Mouse (Mus musculus): ENCODE measurements at regions not wholly inside any gene's neighbourhood (a gene's known extent, or its start where the extent isn't known, plus 50 kb on each side); places are given as distances from the start of the nearest gene placed in this dataset.

- H3K4me3 ChIP-seq (ENCODE audit: control insufficient read depth, low read depth, low read length), result no peak overlapping the region
- no peak overlapping the region for H3K27ac ChIP-seq (ENCODE audit: control insufficient read depth, insufficient read depth, low read depth, low read length)
- no peaks in the 10 kb centered on the region for H3K4me1 ChIP-seq (ENCODE audit: control insufficient read depth, insufficient read depth, low read length)
- H3K27me3 ChIP-seq (ENCODE audit: control insufficient read depth, insufficient read depth, low read length), result no peaks in the 10 kb centered on the region
- TF ChIP-seq CTCF (IDR thresholded peaks at IDR 0.05; ENCODE audit: control insufficient read depth, insufficient read depth, insufficient replicate concordance, low read depth, low read length) (no peak), POLR2A (IDR thresholded peaks at IDR 0.05; ENCODE audit: control insufficient read depth, low read depth, low read length) (no peak)
- no peaks in the 10 kb centered on the region for H3K36me3 ChIP-seq (ENCODE audit: control insufficient read depth, insufficient read depth, low read length)
Observed at GRCm38 (mm10) chr7:145056320-145056719, 116.6 kb upstream of the Ccnd1 start.

GRCm38 (mm10) chr7:145051616-145052015, 111.9 kb upstream of the Ccnd1 start:
- Histone ChIP-seq H3K36me3 (ENCODE audit: control insufficient read depth, insufficient read depth, low read length) (no peaks in the 10 kb centered on the region), H3K4me3 (ENCODE audit: control insufficient read depth, low read depth, low read length) (no peak overlapping the region), H3K27me3 (ENCODE audit: control insufficient read depth, insufficient read depth, low read length) (no peaks in the 10 kb centered on the region), H3K4me1 (ENCODE audit: control insufficient read depth, insufficient read depth, low read length) (peaks cover 4% of the 10 kb centered on the region), H3K27ac (ENCODE audit: control insufficient read depth, insufficient read depth, low read depth, low read length) (no peak overlapping the region)
- no peak for TF ChIP-seq CTCF (IDR thresholded peaks at IDR 0.05; ENCODE audit: control insufficient read depth, insufficient read depth, insufficient replicate concordance, low read depth, low read length)
- no peak for TF ChIP-seq POLR2A (IDR thresholded peaks at IDR 0.05; ENCODE audit: control insufficient read depth, low read depth, low read length)

GRCm38 (mm10) chr7:145050729-145051128, 111.0 kb upstream of the Ccnd1 start:
- H3K4me1 ChIP-seq (ENCODE audit: control insufficient read depth, insufficient read depth, low read length), result peaks cover 4% of the 10 kb centered on the region
- TF ChIP-seq POLR2A (IDR thresholded peaks at IDR 0.05; ENCODE audit: control insufficient read depth, low read depth, low read length) (no peak), CTCF (IDR thresholded peaks at IDR 0.05; ENCODE audit: control insufficient read depth, insufficient read depth, insufficient replicate concordance, low read depth, low read length) (no peak)
- no peaks in the 10 kb centered on the region for H3K36me3 ChIP-seq (ENCODE audit: control insufficient read depth, insufficient read depth, low read length)
- H3K27ac ChIP-seq (ENCODE audit: control insufficient read depth, insufficient read depth, low read depth, low read length), result no peak overlapping the region
- H3K4me3 ChIP-seq (ENCODE audit: control insufficient read depth, low read depth, low read length), result no peak overlapping the region
- H3K27me3 ChIP-seq (ENCODE audit: control insufficient read depth, insufficient read depth, low read length), result no peaks in the 10 kb centered on the region

- Histone ChIP-seq H3K4me3 (ENCODE audit: control insufficient read depth, low read depth, low read length) (no peak overlapping the region), H3K36me3 (ENCODE audit: control insufficient read depth, insufficient read depth, low read length) (no peaks in the 10 kb centered on the region), H3K4me1 (ENCODE audit: control insufficient read depth, insufficient read depth, low read length) (peaks cover 4% of the 10 kb centered on the region), H3K27ac (ENCODE audit: control insufficient read depth, insufficient read depth, low read depth, low read length) (no peak overlapping the region), H3K27me3 (ENCODE audit: control insufficient read depth, insufficient read depth, low read length) (no peaks in the 10 kb centered on the region)
- no peak for TF ChIP-seq CTCF (IDR thresholded peaks at IDR 0.05; ENCODE audit: control insufficient read depth, insufficient read depth, insufficient replicate concordance, low read depth, low read length)
- TF ChIP-seq POLR2A (IDR thresholded peaks at IDR 0.05; ENCODE audit: control insufficient read depth, low read depth, low read length), result no peak
Observed at GRCm38 (mm10) chr7:145048481-145048877, 108.8 kb upstream of the Ccnd1 start.

- Histone ChIP-seq H3K36me3 (ENCODE audit: control insufficient read depth, insufficient read depth, low read length) (no peaks in the 10 kb centered on the region), H3K4me1 (ENCODE audit: control insufficient read depth, insufficient read depth, low read length) (peaks cover 4% of the 10 kb centered on the region), H3K27me3 (ENCODE audit: control insufficient read depth, insufficient read depth, low read length) (no peaks in the 10 kb centered on the region), H3K4me3 (ENCODE audit: control insufficient read depth, low read depth, low read length) (no peak overlapping the region), H3K27ac (ENCODE audit: control insufficient read depth, insufficient read depth, low read depth, low read length) (no peak overlapping the region)
- TF ChIP-seq POLR2A (IDR thresholded peaks at IDR 0.05; ENCODE audit: control insufficient read depth, low read depth, low read length), result no peak
- TF ChIP-seq CTCF (IDR thresholded peaks at IDR 0.05; ENCODE audit: control insufficient read depth, insufficient read depth, insufficient replicate concordance, low read depth, low read length), result no peak
Observed at GRCm38 (mm10) chr7:145047771-145048480, 108.2 kb upstream of the Ccnd1 start.

- no peak overlapping the region for H3K4me3 ChIP-seq (ENCODE audit: control insufficient read depth, low read depth, low read length)
- peaks cover 4% of the 10 kb centered on the region for H3K4me1 ChIP-seq (ENCODE audit: control insufficient read depth, insufficient read depth, low read length)
- no peak overlapping the region for H3K27ac ChIP-seq (ENCODE audit: control insufficient read depth, insufficient read depth, low read depth, low read length)
Observed at GRCm38 (mm10) chr7:145045230-145045629, 105.5 kb upstream of the Ccnd1 start.

GRCm38 (mm10) chr7:145043455-145044149, 103.9 kb upstream of the Ccnd1 start:
- no peak for TF ChIP-seq CTCF (IDR thresholded peaks at IDR 0.05; ENCODE audit: control insufficient read depth, insufficient read depth, insufficient replicate concordance, low read depth, low read length)
- no peak for TF ChIP-seq POLR2A (IDR thresholded peaks at IDR 0.05; ENCODE audit: control insufficient read depth, low read depth, low read length)
- H3K4me3 ChIP-seq (ENCODE audit: control insufficient read depth, low read depth, low read length), result no peak overlapping the region
- no peaks in the 10 kb centered on the region for H3K27me3 ChIP-seq (ENCODE audit: control insufficient read depth, insufficient read depth, low read length)
- H3K36me3 ChIP-seq (ENCODE audit: control insufficient read depth, insufficient read depth, low read length), result no peaks in the 10 kb centered on the region
- peaks cover 4% of the 10 kb centered on the region for H3K4me1 ChIP-seq (ENCODE audit: control insufficient read depth, insufficient read depth, low read length)
- no peak overlapping the region for H3K27ac ChIP-seq (ENCODE audit: control insufficient read depth, insufficient read depth, low read depth, low read length)

More at GRCm38 (mm10) chr7:145045230-145045629, 105.5 kb upstream of the Ccnd1 start:
- Histone ChIP-seq H3K27me3 (ENCODE audit: control insufficient read depth, insufficient read depth, low read length) (no peaks in the 10 kb centered on the region), H3K36me3 (ENCODE audit: control insufficient read depth, insufficient read depth, low read length) (no peaks in the 10 kb centered on the region)
- TF ChIP-seq CTCF (IDR thresholded peaks at IDR 0.05; ENCODE audit: control insufficient read depth, insufficient read depth, insufficient replicate concordance, low read depth, low read length) (no peak), POLR2A (IDR thresholded peaks at IDR 0.05; ENCODE audit: control insufficient read depth, low read depth, low read length) (no peak)

All from testis, adult 2 months (tissue).